Mouse (Mus musculus): Measurements from ENCODE around the gene Magi1. TPM values are rescaled to one million over a fixed set of nuclear protein-coding genes. Genes with fewer than 3 reads are reported as not detected.

Gene Magi1
- polyA plus RNA-seq, 1 experiment from 2014 or later, result 29.9 TPM

DNA sequence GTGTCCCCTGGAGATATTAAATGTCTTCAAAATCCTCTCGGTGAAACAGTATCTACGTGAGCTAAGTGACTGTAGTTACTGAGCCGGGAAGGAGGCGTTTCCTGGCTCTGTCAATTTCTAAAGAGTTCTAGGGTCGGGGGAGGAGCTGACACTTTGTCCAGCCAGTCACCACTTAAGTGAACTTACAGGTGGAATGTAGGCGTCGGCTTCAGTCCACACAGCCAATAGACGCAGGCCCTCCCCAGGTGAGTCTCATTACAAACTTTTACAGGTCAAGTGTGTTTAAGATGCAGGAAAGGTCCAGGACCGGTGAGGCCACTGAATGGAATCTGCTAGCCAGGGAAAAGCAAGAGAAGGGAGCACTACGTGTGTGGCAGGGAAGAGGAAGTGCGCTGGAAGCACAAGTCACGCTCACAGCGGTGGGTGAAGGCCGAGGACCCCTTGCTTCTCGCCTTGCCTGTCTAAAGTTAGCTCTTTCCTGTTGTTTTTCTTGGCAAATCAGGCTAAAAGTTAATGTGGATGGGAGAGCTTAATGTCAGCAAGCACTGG is 556.0 kb downstream of the Magi1 start:
- H3K4me1 ChIP-seq, result peaks cover 5% of the 10 kb centered on the region; the same call in 1 of the 2 replicates
- H3K36me3 ChIP-seq, result no peaks in the 10 kb centered on the region
- no peak overlapping the region for H3K9ac ChIP-seq (replicated peaks)
- 46% methylated on average over 15 of the region's 15 CpGs for WGBS
- no peak overlapping the region for H3K4me2 ChIP-seq
- H3K27ac ChIP-seq (replicated peaks), result no peak overlapping the region
- H3K27me3 ChIP-seq (replicated peaks), result no peaks in the 10 kb centered on the region
- H3K4me3 ChIP-seq (replicated peaks), result no peak overlapping the region
- ATAC-seq (ENCODE audit: low FRiP score), result no peak
- no peaks in the 10 kb centered on the region for H3K9me3 ChIP-seq (replicated peaks)

DNA sequence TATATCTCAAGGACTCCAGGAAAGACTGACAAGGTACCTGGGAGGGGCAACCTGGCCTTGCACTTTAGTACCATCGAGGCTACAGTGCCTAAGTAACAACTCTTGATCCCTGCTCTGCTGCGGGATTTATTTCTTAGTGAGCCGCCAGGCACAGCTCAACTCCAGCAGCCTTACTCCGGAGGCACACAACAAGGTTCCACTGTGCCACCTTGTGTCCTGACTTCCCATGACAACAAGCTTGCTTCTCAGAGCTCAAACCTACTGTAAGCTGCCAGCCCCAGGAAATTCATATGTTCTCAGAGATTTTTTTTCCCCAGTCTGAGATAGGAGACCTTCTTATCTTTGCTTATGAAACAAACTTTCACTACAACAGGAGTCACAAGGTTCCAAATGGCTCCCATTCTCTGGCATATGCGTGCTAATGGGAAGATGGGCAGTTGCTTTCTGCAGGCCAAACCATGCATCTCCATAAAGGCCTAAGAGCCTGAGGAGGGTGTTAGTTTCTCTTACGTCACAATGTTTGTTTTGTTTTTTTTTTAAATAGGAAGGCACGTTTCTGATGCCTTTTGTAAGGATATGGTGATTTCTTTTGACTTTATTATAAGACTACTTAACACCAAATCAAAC is 556.8 kb downstream of the Magi1 start:
- Histone ChIP-seq H3K36me3 (no peaks in the 10 kb centered on the region), H3K4me1 (peaks cover 5% of the 10 kb centered on the region; the same call in 1 of the 2 replicates), H3K4me3 (replicated peaks) (no peak overlapping the region), H3K9me3 (replicated peaks) (no peaks in the 10 kb centered on the region), H3K27ac (replicated peaks) (no peak overlapping the region), H3K4me2 (no peak overlapping the region), H3K9ac (replicated peaks) (no peak overlapping the region), H3K27me3 (replicated peaks) (no peaks in the 10 kb centered on the region)
- no peak; the same call in 1 of the 2 replicates for ATAC-seq (ENCODE audit: low FRiP score)
- 51% methylated on average over 7 of the region's 7 CpGs for WGBS

DNA sequence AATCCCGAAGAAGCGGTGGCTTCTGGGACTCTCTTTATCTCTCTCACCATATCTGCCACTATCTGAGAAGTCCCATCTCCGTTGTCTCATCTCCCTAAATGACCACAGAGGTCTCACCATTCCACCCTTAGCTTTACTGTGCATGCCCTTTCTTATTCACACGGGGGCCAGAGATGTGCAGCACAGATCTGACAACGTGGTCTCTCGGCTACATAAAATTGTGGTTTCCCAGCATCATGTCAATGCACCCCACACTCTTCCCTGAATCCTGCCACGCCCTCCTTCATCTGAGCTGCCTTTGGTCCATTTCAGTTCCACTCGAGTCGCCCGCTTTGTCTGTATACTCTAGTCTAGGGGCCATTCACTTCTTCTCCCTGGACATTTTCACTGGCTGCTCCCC is 557.6 kb downstream of the Magi1 start:
- H3K36me3 ChIP-seq, result no peaks in the 10 kb centered on the region
- no peak for ATAC-seq (ENCODE audit: low FRiP score)
- no peaks in the 10 kb centered on the region for H3K9me3 ChIP-seq (replicated peaks)
- no peak overlapping the region for H3K4me2 ChIP-seq
- no peak overlapping the region for H3K27ac ChIP-seq (replicated peaks)
- H3K4me3 ChIP-seq (replicated peaks), result no peak overlapping the region
- H3K9ac ChIP-seq (replicated peaks), result no peak overlapping the region
- no peaks in the 10 kb centered on the region for H3K27me3 ChIP-seq (replicated peaks)
- H3K4me1 ChIP-seq, result peaks cover 5% of the 10 kb centered on the region; the same call in 1 of the 2 replicates
- WGBS, result 91% methylated on average over 10 of the region's 10 CpGs

DNA sequence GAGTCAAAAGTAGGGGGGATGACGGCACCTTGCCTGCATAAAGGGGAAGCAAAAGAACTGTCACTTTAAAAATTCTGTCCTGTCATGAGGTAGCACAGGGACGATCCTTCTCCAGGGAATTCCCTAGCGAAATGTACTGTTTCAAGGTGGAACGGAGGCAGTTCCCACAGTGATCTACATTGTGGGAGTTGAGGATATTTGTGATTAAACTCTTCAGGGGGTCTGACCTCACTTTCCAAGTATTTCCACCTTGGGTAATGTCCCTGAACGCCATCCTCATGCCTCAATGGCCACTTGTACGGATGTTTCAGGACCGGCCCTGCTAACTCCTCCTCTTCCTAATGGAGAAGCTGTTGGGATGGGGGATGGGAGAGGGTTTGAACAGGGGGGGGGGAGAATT is 559.0 kb downstream of the Magi1 start:
- Histone ChIP-seq H3K27me3 (replicated peaks) (no peaks in the 10 kb centered on the region), H3K4me3 (replicated peaks) (no peak overlapping the region), H3K27ac (replicated peaks) (no peak overlapping the region), H3K9me3 (replicated peaks) (no peaks in the 10 kb centered on the region), H3K36me3 (no peaks in the 10 kb centered on the region), H3K9ac (replicated peaks) (no peak overlapping the region), H3K4me1 (peaks cover 5% of the 10 kb centered on the region; the same call in 1 of the 2 replicates), H3K4me2 (no peak overlapping the region)
- 45% methylated on average over 7 of the region's 7 CpGs for WGBS
- ATAC-seq (ENCODE audit: low FRiP score), result no peak

DNA sequence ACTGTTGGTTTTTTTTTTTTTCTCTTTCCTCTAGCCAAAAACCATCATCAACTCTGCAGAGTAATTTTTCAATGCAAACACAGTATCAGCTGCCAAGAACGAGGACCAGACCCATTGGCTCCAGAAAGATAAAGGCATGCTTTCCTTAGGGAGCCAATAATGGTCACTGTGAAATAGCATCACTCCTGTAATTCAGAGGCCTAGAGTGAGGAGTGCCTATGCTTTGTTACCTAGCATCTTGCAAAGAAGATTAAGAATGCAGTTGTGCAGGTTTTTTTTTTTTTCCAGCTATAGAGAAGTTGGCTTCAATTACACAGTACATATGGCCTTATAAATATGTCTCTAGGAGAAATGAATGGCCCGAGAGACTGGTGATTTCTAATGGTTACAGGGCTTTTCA is 560.5 kb downstream of the Magi1 start:
- Histone ChIP-seq H3K36me3 (no peaks in the 10 kb centered on the region), H3K9me3 (replicated peaks) (no peaks in the 10 kb centered on the region), H3K27ac (replicated peaks) (no peak overlapping the region), H3K27me3 (replicated peaks) (no peaks in the 10 kb centered on the region), H3K4me1 (peaks cover 7% of the 10 kb centered on the region), H3K4me2 (no peak overlapping the region), H3K4me3 (replicated peaks) (no peak overlapping the region), H3K9ac (replicated peaks) (no peak overlapping the region)
- no peak for ATAC-seq (ENCODE audit: low FRiP score)
- WGBS, result 48% methylated on average over 2 of the region's 2 CpGs

DNA sequence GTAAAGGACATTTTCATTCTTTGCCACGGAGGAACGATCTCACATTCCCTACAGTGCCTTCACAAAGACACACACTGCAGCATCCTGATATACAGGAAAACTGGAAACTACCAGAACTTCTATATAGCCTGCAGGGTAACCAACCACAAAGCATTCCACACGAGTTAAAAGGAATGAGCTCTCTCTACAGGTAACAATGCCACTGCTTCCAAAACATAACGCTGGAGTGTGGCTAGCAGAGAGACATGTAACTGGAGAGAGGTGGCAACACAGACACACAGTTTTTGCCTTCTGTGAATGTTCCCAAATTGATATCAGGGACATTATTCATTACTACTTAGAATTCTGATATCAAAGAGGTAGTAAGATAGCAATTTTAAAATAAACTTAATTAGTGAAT is 564.2 kb downstream of the Magi1 start:
- Histone ChIP-seq H3K9ac (replicated peaks) (no peak overlapping the region), H3K4me3 (replicated peaks) (no peak overlapping the region), H3K9me3 (replicated peaks) (no peaks in the 10 kb centered on the region), H3K4me1 (peaks cover 41% of the 10 kb centered on the region), H3K4me2 (no peak overlapping the region), H3K27ac (replicated peaks) (no peak overlapping the region), H3K27me3 (replicated peaks) (no peaks in the 10 kb centered on the region), H3K36me3 (no peaks in the 10 kb centered on the region)
- ATAC-seq (ENCODE audit: low FRiP score), result no peak
- WGBS, result 61% methylated on average over 4 of the region's 4 CpGs

DNA sequence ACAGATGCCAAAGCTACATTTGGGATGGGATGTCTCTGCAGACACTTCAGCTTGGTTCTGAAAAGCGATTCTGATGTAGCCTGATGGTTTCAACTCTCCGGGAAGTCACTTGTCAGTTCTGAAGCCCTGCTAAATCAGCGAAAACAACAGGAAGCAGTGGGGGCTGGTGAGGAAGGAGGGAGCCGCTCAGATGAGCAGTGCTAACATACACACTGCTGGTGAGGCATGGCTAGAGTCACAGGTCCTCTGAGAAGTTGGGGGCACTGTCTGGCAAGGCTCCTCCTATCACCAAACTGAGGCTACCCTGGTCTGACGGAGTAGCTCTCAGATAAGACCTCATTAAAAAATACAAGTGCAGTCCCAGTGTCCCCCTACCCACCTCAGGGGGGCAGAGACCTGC is 565.3 kb downstream of the Magi1 start:
- Histone ChIP-seq H3K4me3 (replicated peaks) (no peak overlapping the region), H3K27ac (replicated peaks) (no peak overlapping the region), H3K4me2 (peak overlapping the region; percentile 58; the same call in 1 of the 2 replicates), H3K27me3 (replicated peaks) (no peaks in the 10 kb centered on the region), H3K9me3 (replicated peaks) (no peaks in the 10 kb centered on the region), H3K36me3 (no peaks in the 10 kb centered on the region), H3K9ac (replicated peaks) (no peak overlapping the region), H3K4me1 (peaks cover 41% of the 10 kb centered on the region)
- no peak for ATAC-seq (ENCODE audit: low FRiP score)
- 32% methylated on average over 5 of the region's 5 CpGs for whole genome bisulfite sequencing

DNA sequence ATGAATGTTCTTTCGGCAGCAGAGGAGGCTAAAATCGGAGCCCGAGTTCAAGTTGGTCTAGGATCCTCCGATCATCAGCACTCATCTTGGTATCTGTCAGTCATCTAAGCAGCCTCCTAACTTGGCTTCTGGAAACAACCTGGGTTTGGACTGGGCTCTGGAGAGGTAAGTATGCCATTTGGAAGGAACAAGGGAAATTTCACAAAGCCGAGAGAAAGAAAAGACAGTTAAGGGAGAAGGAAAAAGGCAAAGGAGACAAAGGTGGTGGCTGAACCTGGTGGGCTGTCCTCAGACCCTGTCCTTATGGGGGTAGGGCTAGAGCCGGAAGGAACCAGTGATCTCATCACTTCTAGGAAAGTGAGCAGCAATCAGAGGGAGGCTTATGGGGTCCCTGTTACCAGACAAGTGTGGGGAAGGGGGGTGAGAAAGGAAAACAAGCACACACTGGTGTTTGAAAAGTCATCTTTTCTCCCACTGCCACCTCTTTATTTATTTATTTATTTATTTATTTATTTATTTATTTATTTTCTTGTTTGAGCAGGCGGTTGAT is 565.8 kb downstream of the Magi1 start:
- Histone ChIP-seq H3K9me3 (replicated peaks) (no peaks in the 10 kb centered on the region), H3K36me3 (no peaks in the 10 kb centered on the region), H3K4me1 (peaks cover 41% of the 10 kb centered on the region), H3K27ac (replicated peaks) (no peak overlapping the region), H3K27me3 (replicated peaks) (no peaks in the 10 kb centered on the region), H3K4me2 (peak overlapping the region; percentile 58), H3K4me3 (replicated peaks) (0 out of 2 replicates have a peak overlapping the region, but pooled peaks have one; percentile 6), H3K9ac (replicated peaks) (no peak overlapping the region)
- WGBS, result 52% methylated on average over 7 of the region's 7 CpGs
- ATAC-seq (ENCODE audit: low FRiP score), result no peak

DNA sequence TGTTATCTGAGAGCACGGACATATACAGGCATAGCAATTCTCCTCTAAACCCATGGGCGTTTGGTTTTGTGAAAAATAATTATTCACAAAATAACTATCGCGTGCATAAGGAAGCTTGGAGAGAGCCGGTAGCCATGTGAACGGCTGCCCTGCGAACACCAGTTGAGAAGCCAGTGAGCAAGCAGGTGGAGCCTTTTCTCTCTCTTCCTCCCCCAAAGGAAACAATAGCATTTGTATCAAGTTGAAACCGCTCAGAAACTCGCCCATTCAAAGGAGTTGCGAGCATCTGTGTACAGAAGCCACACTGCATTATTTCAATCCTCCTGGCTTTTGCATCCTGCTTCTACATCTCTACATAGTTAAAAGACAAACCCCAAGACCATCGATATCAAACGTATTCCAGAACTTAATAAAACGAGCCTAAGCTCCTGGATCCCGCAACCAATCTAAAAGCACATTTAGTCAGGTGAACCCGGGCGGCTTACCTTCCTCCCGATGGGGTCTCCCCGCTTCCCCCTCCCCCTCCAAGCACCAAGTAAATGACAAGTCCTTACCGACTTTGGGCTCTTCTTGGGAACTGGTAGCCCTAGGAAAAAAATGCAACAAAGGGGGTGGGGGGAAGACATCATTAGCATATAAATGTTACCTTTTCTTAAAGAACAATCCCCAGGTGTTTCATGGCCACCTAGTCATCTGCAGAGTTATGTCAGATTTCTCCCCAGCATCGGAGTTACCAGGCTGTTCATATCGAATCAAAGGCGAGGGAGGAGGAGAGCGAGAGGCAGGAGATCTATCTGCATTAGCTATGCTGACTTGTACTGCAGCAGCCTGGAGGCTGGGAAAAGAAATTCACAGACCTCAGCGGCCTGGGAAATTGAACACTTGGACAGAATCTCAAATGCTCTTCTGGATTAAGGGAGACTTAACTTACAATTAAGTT is 566.8 kb downstream of the Magi1 start:
- peak overlapping the region; percentile 34 for H3K4me3 ChIP-seq (replicated peaks)
- no peaks in the 10 kb centered on the region for H3K36me3 ChIP-seq
- H3K9ac ChIP-seq (replicated peaks), result peak overlapping the region; percentile 31; the same call in 1 of the 2 replicates
- no peaks in the 10 kb centered on the region for H3K9me3 ChIP-seq (replicated peaks)
- peaks cover 41% of the 10 kb centered on the region for H3K4me1 ChIP-seq
- peak overlapping the region; percentile 58 for H3K4me2 ChIP-seq
- ATAC-seq (ENCODE audit: low FRiP score), result peak; percentile 69; the same call in 1 of the 2 replicates
- H3K27me3 ChIP-seq (replicated peaks), result no peaks in the 10 kb centered on the region
- peak overlapping the region; percentile 29; the same call in 1 of the 2 replicates for H3K27ac ChIP-seq (replicated peaks)
- 8% methylated on average over 24 of the region's 24 CpGs for WGBS

DNA sequence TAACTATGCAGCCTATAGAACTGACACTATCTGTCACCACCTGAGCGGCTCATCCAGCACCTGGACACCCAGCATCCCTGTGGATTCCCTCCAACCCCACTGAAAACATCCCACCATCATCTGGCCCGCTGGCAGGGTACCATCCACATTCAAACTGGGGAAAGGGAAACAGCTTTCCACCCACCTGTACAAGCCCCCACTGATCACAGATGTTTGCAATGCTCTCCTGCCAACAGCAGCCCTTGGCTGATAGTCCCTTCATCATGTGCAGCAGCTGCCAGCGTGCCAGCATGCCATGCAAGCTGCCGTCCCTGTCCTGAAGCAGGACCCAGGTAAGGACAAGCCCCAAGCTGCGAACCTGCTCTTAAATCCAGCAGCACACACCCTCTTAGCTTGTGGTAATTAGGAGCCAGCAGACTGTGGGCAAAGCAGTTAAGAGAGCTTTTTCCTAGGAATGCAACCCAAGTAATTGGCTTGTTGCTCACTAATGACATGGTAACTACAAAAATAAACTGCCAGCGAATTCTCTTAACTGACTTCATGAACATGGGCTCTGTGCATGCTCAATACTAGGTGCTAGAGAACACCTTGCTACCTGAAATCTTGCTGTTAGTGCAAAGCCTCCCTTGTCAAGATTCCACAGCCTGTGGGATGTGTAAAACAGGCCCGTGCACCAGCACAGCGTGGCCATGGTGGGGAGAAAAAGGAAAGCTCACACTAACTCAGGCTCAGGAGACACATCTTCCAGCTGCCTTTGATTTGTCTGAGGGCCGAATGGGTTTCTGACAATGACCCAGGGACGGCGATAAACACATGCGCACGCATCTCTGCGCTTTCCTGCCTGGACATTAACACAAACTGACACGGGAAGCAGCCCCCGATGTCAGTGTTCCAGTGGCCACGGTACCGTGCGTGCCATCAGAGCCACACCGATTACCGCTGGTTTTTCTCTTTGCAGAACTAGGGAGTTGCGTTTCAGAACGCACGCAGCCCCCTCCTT is 568.2 kb downstream of the Magi1 start:
- Histone ChIP-seq H3K9me3 (replicated peaks) (no peaks in the 10 kb centered on the region), H3K36me3 (no peaks in the 10 kb centered on the region), H3K27me3 (replicated peaks) (no peaks in the 10 kb centered on the region), H3K4me2 (peak overlapping the region; percentile 58), H3K4me1 (peaks cover 41% of the 10 kb centered on the region), H3K4me3 (replicated peaks) (peak overlapping the region; percentile 34), H3K27ac (replicated peaks) (peak overlapping the region; percentile 54), H3K9ac (replicated peaks) (peak overlapping the region; percentile 21)
- peak; percentile 42 for ATAC-seq (ENCODE audit: low FRiP score)
- WGBS, result 32% methylated on average over 24 of the region's 24 CpGs
